Mouse (Mus musculus) embryonic facial prominence, embryonic 10.5 days (tissue): ENCODE measurements around the gene Mgarp. TPM values are rescaled to one million over a fixed set of nuclear protein-coding genes. Genes with fewer than 3 reads are reported as not detected.
"Not testable (repeated sequence)": the region's sequence is repeated elsewhere in the genome, so short reads cannot be mapped to it uniquely, and the experiment has no call there.

Experiments
- DNase-seq: peaks from one replicate; pipeline ENCODE4 v3.0.0-alpha.2; 2017; ENCODE audit warnings: low spot score
- H3K27ac ChIP-seq: fragments of 300-500 bp; sonication (generic); replicated peaks from 2 replicates; pipeline ENCODE4 v1.5.1; 2016; ENCODE audit warnings: mild to moderate bottlenecking
- H3K27me3 ChIP-seq: fragments of 300-500 bp; sonication (generic); replicated peaks from 2 replicates; pipeline ENCODE4 v1.6.1; 2016; ENCODE audit warnings: low read depth, mild to moderate bottlenecking; ENCODE audit not compliant: poor library complexity, severe bottlenecking
- H3K36me3 ChIP-seq: fragments of 300-500 bp; sonication (generic); replicated peaks from 2 replicates; pipeline ENCODE4 v1.6.1; 2016; ENCODE audit warnings: mild to moderate bottlenecking, moderate library complexity
- H3K4me1 ChIP-seq: fragments of 300-500 bp; sonication (generic); 2 replicates; pipeline ENCODE4 v1.6.1; 2016
- H3K4me3 ChIP-seq: fragments of 300-500 bp; sonication (generic); 2 replicates; pipeline ENCODE4 v1.5.1; 2016; ENCODE audit warnings: mild to moderate bottlenecking, moderate library complexity
- H3K9me3 ChIP-seq: fragments of 300-500 bp; sonication (generic); 2 replicates; pipeline ENCODE4 v1.6.1; 2016; ENCODE audit warnings: mild to moderate bottlenecking
- WGBS: fragments of 180-500 bp; shearing (Covaris S2); methylation state at CpG from one replicate; pipeline ENCODE4 v1.1.7; 2016; 5-methylcytosine and 5-hydroxymethylcytosine counted together
- polyA plus RNA-seq: library from polyadenylated mRNA; unstranded; fragments of >200 nt; fragmentation: Nextera tagmentation; extraction: Ambion mirVana; gene quantifications from 2 replicates; pipeline ENCODE4 v1.2.1, GENCODE M21; 2016

Mgarp gene
- polyA plus RNA-seq, 1 experiment from 2014 or later, result 8.7 TPM

DNA sequence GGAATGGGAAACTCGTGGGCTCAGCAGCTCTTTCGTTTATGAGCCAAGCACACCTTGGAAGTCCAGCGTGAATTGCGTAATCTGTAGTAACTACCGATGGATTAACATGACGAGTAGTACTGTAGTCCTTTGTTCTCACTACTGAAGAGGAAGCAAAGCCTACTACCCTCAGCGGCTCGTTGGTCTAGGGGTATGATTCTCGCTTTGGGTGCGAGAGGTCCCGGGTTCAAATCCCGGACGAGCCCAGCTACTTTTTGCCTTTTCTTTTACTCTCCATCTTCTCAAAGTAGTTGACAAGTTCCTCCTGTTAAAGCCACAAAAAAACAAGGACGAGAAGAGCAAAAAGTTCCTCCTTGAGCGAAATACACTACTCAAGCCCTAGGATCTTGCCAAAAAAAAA is 38.4 kb downstream of the Mgarp start:
- Histone ChIP-seq H3K36me3 (no peaks in the 10 kb centered on the region), H3K27ac (no peak overlapping the region; the same call in 1 of the 2 replicates), H3K4me1 (peaks cover 20% of the 10 kb centered on the region), H3K4me3 (peak overlapping the region; percentile 78), H3K9me3 (no peaks in the 10 kb centered on the region), H3K27me3 (0 out of 2 replicates have a peak, but pooled peaks cover 8% of the 10 kb centered on the region)
- under 1% methylated on average over 15 of the region's 15 CpGs for WGBS
- peak; percentile 87 for DNase-seq

DNA sequence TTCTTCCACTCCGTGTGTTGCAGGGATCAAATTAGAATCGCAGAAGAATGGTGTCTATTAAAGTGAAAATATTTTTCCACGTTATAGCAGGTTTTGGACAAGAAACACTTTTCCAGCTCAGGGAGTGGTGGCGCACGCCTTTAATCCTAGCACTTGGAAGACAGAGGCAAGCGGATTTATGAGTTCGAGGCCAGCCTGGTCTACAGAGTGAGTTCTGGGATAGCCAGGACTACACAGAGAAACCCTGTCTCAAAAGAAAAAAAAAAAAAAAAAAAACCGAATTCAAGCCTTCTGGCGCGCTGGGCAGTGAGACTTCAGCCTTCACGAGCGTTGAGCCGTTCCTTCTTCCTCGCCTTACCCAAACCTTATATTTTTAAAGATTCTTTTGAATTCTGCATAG is 38.9 kb downstream of the Mgarp start:
- H3K9me3 ChIP-seq, result no peaks in the 10 kb centered on the region

DNA sequence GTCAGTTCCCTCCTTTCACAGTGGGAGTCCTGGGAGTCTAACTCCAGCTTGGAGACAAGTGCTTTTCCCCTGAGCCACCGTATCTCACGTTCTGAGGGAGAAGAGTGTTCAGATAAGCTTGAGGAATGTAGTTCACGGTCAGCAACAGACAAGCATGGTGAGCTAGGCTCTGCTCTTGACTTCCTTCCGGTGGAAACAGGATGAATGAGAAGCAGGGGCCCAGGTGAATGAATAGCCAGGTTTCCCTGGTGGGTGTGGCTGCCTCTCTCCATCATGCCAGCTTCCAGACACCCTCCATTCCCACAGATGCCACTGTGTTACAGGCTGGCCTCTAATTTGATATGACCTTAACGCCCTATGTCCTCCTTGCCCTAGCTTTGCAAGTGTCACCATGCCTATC is 39.5 kb downstream of the Mgarp start:
- H3K4me1 ChIP-seq, result peaks cover 20% of the 10 kb centered on the region

More for the DNA sequence above, 38.9 kb downstream of the Mgarp start:
- no peak overlapping the region; the same call in 1 of the 2 replicates for H3K27ac ChIP-seq
- no peaks in the 10 kb centered on the region for H3K36me3 ChIP-seq
- H3K4me3 ChIP-seq, result peak overlapping the region; percentile 78
- H3K4me1 ChIP-seq, result peaks cover 20% of the 10 kb centered on the region
- peak; percentile 67 for DNase-seq
- 0 out of 2 replicates have a peak, but pooled peaks cover 4% of the 10 kb centered on the region for H3K27me3 ChIP-seq
- WGBS, result 6% methylated on average over 14 of the region's 14 CpGs

DNA sequence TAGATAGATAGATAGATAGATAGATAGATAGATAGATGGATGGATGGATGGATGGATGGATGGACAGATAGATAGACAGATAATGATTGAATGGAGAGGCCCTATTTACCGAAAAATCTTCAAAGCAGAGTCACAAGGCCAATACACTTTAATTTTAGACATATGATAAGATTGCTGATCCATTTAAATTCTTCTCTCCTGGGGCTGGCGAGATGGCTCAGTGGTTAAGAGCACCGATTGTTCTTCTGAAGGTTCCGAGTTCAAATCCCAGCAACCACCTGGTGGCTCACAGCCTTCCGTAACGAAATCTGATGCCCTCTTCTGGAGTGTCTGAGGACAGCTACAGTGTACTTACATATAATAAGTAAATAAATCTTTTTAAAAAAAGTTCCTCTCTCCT is 41.6 kb downstream of the Mgarp start:
- DNase-seq, H3K27me3 ChIP-seq, H3K4me3 ChIP-seq, H3K36me3 ChIP-seq, H3K27ac ChIP-seq, H3K9me3 ChIP-seq: not testable (repeated sequence)
- WGBS, result 89% methylated on average over 6 of the region's 6 CpGs
- peaks cover 13% of the 10 kb centered on the region for H3K4me1 ChIP-seq

More for the DNA sequence above, 39.5 kb downstream of the Mgarp start:
- no peaks in the 10 kb centered on the region for H3K36me3 ChIP-seq
- 48% methylated on average over 5 of the region's 5 CpGs for WGBS
- H3K27ac ChIP-seq, result no peak overlapping the region
- H3K4me3 ChIP-seq, result peak overlapping the region; percentile 78; the same call in 1 of the 2 replicates
- 0 out of 2 replicates have a peak, but pooled peaks cover 4% of the 10 kb centered on the region for H3K27me3 ChIP-seq
- DNase-seq, result no peak
- H3K9me3 ChIP-seq, result no peaks in the 10 kb centered on the region

DNA sequence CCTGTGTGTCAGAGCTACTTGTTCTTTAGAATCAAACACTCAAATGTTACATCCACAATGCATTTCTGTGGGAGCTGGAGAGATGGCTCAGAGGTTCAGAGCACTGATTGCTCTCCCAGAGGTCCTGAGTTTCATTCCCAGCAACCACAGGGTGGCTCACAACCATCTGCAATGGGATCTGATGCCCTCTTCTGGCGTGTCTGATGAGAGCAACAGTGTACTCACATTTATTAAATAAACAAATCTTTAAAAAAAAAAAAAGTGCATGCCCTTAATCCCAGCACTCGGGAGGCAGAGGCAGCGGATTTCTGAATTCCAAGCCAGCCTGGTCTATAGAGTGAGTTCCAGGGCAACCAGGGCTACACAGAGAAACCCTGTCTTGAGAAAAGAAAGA is 42.5 kb downstream of the Mgarp start:
- WGBS, result 73% methylated on average over 3 of the region's 3 CpGs
- DNase-seq, result no peak
- Histone ChIP-seq H3K27ac (no peak overlapping the region), H3K36me3 (no peaks in the 10 kb centered on the region), H3K4me1 (peaks cover 9% of the 10 kb centered on the region; the same call in 1 of the 2 replicates), H3K9me3 (no peaks in the 10 kb centered on the region), H3K27me3 (no peaks in the 10 kb centered on the region), H3K4me3 (no peak overlapping the region)

DNA sequence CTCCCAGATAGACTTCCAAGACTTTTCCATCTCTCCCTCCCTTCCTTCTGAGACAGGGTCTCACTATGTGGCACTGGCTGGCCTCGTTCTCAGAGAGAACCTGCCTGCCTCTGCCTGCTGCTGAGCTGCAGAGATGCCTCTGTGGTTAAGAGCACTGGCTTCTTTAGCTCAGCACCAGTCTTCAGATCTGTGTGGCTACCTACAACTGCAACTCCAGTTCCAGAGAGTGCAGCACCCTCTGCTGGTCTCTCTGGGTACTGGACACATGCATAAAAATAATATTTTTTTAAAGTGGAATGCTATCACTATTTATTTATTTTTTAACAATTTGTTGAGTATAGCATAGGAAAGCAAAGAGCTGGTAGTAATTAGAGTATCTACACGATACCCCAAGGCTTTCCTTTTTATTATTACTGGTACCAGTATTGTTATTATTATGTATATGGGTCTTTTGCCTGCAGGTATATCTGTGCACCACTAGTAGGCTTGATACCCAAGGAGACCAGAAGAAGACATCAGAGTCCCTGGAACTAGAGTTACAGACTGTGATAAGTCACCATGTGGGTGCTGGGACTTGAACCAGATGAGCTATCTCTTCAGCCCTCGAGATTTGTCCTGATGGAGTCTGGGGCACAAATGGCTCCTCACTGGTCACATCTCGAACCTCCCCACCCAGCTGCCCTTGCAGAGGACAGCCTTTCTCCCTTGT is 43.1 kb downstream of the Mgarp start:
- 70% methylated on average over 4 of the region's 4 CpGs for WGBS
- Histone ChIP-seq H3K4me1 (peaks cover 7% of the 10 kb centered on the region; the same call in 1 of the 2 replicates), H3K4me3 (no peak overlapping the region), H3K27ac (no peak overlapping the region), H3K9me3 (no peaks in the 10 kb centered on the region), H3K27me3 (no peaks in the 10 kb centered on the region), H3K36me3 (no peaks in the 10 kb centered on the region)
- DNase-seq, result no peak

DNA sequence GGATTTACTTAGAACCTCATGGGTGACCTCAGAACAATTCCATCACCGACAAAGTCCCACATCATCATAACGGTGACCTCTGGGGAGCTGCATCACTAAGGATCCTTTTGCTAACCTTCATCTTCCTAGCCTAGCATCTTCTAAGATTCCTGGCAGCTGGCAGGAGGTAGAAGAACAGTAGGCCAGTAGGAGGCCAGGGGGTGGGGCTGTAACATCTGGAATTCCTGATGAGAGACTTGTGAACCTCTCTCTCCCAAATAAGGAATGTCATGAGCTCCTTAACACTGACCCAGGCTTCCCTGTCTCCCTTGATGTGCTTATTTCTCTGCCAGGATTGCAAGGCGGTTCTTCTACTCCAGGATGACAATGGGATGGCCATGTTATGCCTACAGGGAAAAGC is 45.7 kb downstream of the Mgarp start:
- no peaks in the 10 kb centered on the region for H3K9me3 ChIP-seq
- H3K27ac ChIP-seq, result no peak overlapping the region
- WGBS, result 33% methylated on average over 3 of the region's 3 CpGs
- no peak overlapping the region for H3K4me3 ChIP-seq
- DNase-seq, result no peak
- no peaks in the 10 kb centered on the region for H3K36me3 ChIP-seq
- no peaks in the 10 kb centered on the region for H3K27me3 ChIP-seq
- peaks cover 6% of the 10 kb centered on the region; the same call in 1 of the 2 replicates for H3K4me1 ChIP-seq

DNA sequence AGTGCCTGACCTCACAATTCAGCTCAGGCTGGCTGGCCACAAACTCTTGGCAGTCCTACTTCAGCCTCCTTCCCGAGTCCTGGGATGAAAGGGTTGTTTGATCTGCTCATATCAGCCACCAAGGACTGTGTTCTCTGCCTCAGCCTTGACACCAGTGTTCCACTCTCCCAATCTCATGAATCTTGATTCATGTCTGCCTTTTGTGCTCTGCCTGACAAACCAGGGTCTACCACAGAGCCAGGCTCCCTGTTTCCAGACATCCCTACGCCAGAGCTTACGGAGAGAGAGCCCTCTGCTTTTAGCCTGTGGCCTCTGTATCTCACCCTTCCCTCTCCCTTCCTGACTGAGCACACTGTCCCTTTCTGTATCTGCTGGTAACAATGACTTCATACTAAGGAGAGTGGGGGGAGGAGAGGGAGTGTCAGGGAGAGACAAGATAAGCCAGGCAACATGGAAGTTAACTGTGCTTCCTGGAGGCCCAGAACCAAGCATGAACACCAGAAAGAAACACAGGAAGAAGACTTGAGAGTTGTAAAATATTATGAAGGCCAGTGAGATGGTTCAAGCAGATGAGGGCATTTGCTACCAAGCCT is 47.8 kb downstream of the Mgarp start:
- 34% methylated on average over 3 of the region's 3 CpGs for WGBS
- Histone ChIP-seq H3K27me3 (no peaks in the 10 kb centered on the region), H3K4me3 (no peak overlapping the region), H3K36me3 (no peaks in the 10 kb centered on the region), H3K4me1 (peaks cover 6% of the 10 kb centered on the region; the same call in 1 of the 2 replicates), H3K9me3 (no peaks in the 10 kb centered on the region), H3K27ac (no peak overlapping the region)
- no peak for DNase-seq

DNA sequence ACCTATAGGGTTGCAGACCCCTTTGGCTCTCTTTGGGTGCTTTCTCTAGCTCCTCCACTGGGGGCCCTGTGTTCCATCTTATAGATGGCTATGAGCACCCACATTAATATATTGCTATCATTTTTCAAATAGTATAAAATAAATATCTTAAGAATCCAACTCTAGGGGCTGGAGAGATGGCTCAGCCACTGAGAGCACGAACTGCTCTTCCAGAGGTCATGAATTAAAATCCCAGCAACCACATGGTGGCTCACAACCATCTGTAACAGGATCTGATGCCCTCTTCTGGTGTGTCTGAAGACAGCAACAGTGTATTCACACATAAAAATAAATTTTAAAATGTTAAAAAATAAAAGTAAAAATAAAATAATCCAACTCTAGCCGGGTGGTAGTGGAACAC is 51.5 kb downstream of the Mgarp start:
- not testable (repeated sequence) for H3K27me3 ChIP-seq, H3K4me3 ChIP-seq, H3K9me3 ChIP-seq, H3K36me3 ChIP-seq, DNase-seq, H3K27ac ChIP-seq, H3K4me1 ChIP-seq
- 96% methylated on average over 2 of the region's 2 CpGs for WGBS

DNA sequence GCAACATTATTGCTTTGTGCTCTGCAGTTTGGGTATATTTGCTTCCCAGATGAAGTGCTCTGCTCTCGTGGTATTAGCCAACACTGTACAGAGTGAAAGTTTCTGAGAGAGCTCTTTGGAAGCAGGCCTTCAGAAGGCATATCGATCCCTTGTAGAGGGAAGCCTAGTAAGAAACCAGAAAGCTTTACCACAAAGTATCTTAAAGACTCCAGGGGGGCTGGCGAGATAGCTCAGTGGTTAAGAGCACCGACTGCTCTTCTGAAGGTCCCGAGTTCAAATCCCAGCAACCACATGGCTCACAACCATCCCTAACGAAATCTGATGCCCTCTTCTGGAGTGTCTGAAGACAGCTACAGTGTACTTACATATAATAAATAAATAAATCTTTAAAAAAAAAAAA is 52.4 kb downstream of the Mgarp start:
- H3K27me3 ChIP-seq, H3K4me3 ChIP-seq, H3K36me3 ChIP-seq, H3K4me1 ChIP-seq, DNase-seq, H3K27ac ChIP-seq, H3K9me3 ChIP-seq: not testable (repeated sequence)
- 90% methylated on average over 6 of the region's 6 CpGs for WGBS

DNA sequence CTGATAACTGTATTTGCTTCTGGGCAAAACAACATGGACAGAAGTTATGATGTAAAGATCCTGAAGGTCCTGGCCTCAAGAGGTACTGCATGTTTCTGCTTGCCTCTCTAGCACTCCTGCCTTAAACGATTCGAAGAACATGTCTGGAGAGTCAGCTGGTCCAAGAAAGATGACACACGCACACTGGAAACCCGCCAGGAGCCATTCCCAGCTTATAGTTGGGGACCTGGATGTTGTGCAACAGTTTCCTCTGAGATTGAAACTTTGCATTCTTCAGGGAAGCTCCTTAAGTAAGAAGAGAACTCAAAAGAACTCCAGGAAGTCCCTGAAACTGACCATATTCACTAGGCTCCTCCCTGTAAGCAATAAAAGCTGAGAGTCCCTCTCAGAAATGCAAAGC is 53.3 kb downstream of the Mgarp start:
- no peak overlapping the region for H3K27ac ChIP-seq
- WGBS, result 95% methylated on average over 4 of the region's 4 CpGs
- no peak overlapping the region for H3K4me3 ChIP-seq
- DNase-seq, result no peak
- H3K9me3 ChIP-seq, result no peaks in the 10 kb centered on the region
- no peaks in the 10 kb centered on the region for H3K36me3 ChIP-seq
- no peaks in the 10 kb centered on the region for H3K27me3 ChIP-seq
- 0 out of 2 replicates have a peak, but pooled peaks cover 9% of the 10 kb centered on the region for H3K4me1 ChIP-seq

DNA sequence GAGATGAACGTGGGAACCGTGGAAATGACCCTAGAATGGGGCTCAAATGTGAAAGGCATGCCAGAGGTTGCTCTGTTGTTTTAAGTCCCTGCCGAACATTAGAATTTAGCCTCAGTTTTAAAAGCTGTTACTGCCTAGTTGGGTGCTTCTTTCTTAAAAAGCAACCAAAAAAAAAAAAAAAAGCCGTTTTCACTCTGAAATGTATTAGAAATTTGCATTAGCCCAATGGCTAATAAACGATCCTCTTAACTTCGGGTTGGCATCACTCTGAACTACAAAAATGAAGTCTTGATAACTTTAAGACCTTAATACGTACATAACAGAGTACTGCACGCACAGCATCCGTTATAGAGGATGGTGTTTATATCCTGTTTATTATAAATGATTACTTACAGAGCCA is 54.4 kb downstream of the Mgarp start:
- WGBS, result 12% methylated on average over 9 of the region's 9 CpGs
- H3K27ac ChIP-seq, result peak overlapping the region; percentile 98
- no peaks in the 10 kb centered on the region for H3K9me3 ChIP-seq
- H3K4me3 ChIP-seq, result peak overlapping the region; percentile 99
- no peak for DNase-seq
- no peaks in the 10 kb centered on the region for H3K36me3 ChIP-seq
- 0 out of 2 replicates have a peak, but pooled peaks cover 9% of the 10 kb centered on the region for H3K4me1 ChIP-seq
- no peaks in the 10 kb centered on the region for H3K27me3 ChIP-seq
